Mouse (Mus musculus) liver, embryonic 14.5 days (tissue): Measurements from ENCODE around the gene Sh3bgrl3.

Experiments used
- CTCF ChIP-seq: IDR thresholded peaks from 2 replicates; pipeline ENCODE4 v1.5.1; 2016; ENCODE audit warnings: antibody characterized with exemption, low read depth, control low read depth
- EP300 ChIP-seq: IDR thresholded peaks from 2 replicates; pipeline ENCODE4 v1.6.1; 2016; ENCODE audit warnings: antibody characterized with exemption, low read depth

GRCm38 (mm10) chr4:134126300-134127120, 2.1 kb downstream of the Sh3bgrl3 start:
- no peak for TF ChIP-seq CTCF
- TF ChIP-seq EP300, result no peak
